Mouse (Mus musculus): Measurements from ENCODE around the gene Popdc3. TPM values are rescaled to one million over a fixed set of nuclear protein-coding genes. Genes with fewer than 3 reads are reported as not detected.

The Popdc3 gene
- polyA plus RNA-seq, 1 experiment from 2014 or later = 2.8 TPM

GRCm38 (mm10) chr10:45185457-45185856 lies 7.6 kb downstream of the Popdc3 start:
- no peaks in the 10 kb centered on the region for H3K9me3 ChIP-seq (ENCODE audit: control insufficient read depth, low read length)
- no peak overlapping the region for H3K9ac ChIP-seq (ENCODE audit: low read depth, low read length)
- no peaks in the 10 kb centered on the region for H3K27me3 ChIP-seq (replicated peaks; ENCODE audit: control insufficient read depth, insufficient read depth, low read length)
- 90% methylated on average over 2 of the region's 2 CpGs for WGBS
- no peaks in the 10 kb centered on the region for H3K36me3 ChIP-seq (ENCODE audit: control insufficient read depth, insufficient read depth, low read length)
- no peaks in the 10 kb centered on the region for H3K4me1 ChIP-seq (ENCODE audit: control insufficient read depth, insufficient read depth, low read depth, low read length)
- H3K27ac ChIP-seq (ENCODE audit: low read depth, low read length) = no peak overlapping the region
- H3K4me2 ChIP-seq (ENCODE audit: low read length) = no peak overlapping the region
- no peak for ATAC-seq
- no peak overlapping the region for H3K4me3 ChIP-seq (ENCODE audit: low read length)

- Histone ChIP-seq H3K36me3 (ENCODE audit: control insufficient read depth, insufficient read depth, low read length) (no peaks in the 10 kb centered on the region), H3K27ac (ENCODE audit: low read depth, low read length) (no peak overlapping the region), H3K4me3 (ENCODE audit: low read length) (no peak overlapping the region), H3K9ac (ENCODE audit: low read depth, low read length) (no peak overlapping the region), H3K4me2 (ENCODE audit: low read length) (no peak overlapping the region), H3K4me1 (ENCODE audit: control insufficient read depth, insufficient read depth, low read depth, low read length) (peaks cover 4% of the 10 kb centered on the region), H3K27me3 (replicated peaks; ENCODE audit: control insufficient read depth, insufficient read depth, low read length) (no peaks in the 10 kb centered on the region), H3K9me3 (ENCODE audit: control insufficient read depth, low read length) (no peaks in the 10 kb centered on the region)
- WGBS = 33% methylated on average over 14 of the region's 14 CpGs
- ATAC-seq = peak; percentile 67
Measured at GRCm38 (mm10) chr10:45193330-45194310, 15.7 kb downstream of the Popdc3 start.

- no peak overlapping the region for H3K9ac ChIP-seq (ENCODE audit: low read depth, low read length)
- no peak for ATAC-seq
- 78% methylated on average over 5 of the region's 5 CpGs for WGBS
- no peaks in the 10 kb centered on the region for H3K36me3 ChIP-seq (ENCODE audit: control insufficient read depth, insufficient read depth, low read length)
- H3K4me1 ChIP-seq (ENCODE audit: control insufficient read depth, insufficient read depth, low read depth, low read length) = peaks cover 4% of the 10 kb centered on the region
- no peaks in the 10 kb centered on the region for H3K27me3 ChIP-seq (replicated peaks; ENCODE audit: control insufficient read depth, insufficient read depth, low read length)
- H3K27ac ChIP-seq (ENCODE audit: low read depth, low read length) = no peak overlapping the region
- no peaks in the 10 kb centered on the region for H3K9me3 ChIP-seq (ENCODE audit: control insufficient read depth, low read length)
- H3K4me3 ChIP-seq (ENCODE audit: low read length) = no peak overlapping the region
- no peak overlapping the region for H3K4me2 ChIP-seq (ENCODE audit: low read length)
Measured at GRCm38 (mm10) chr10:45194531-45194930, 16.6 kb downstream of the Popdc3 start.

- Histone ChIP-seq H3K36me3 (ENCODE audit: control insufficient read depth, insufficient read depth, low read length) (no peaks in the 10 kb centered on the region), H3K4me3 (ENCODE audit: low read length) (no peak overlapping the region), H3K9me3 (ENCODE audit: control insufficient read depth, low read length) (no peaks in the 10 kb centered on the region), H3K9ac (ENCODE audit: low read depth, low read length) (no peak overlapping the region), H3K27me3 (replicated peaks; ENCODE audit: control insufficient read depth, insufficient read depth, low read length) (no peaks in the 10 kb centered on the region), H3K27ac (ENCODE audit: low read depth, low read length) (no peak overlapping the region), H3K4me1 (ENCODE audit: control insufficient read depth, insufficient read depth, low read depth, low read length) (no peaks in the 10 kb centered on the region), H3K4me2 (ENCODE audit: low read length) (no peak overlapping the region)
- WGBS = 62% methylated on average over 1 of the region's 1 CpGs
- no peak for ATAC-seq
Measured at GRCm38 (mm10) chr10:45204582-45204981, 26.7 kb downstream of the Popdc3 start.

- no peaks in the 10 kb centered on the region for H3K9me3 ChIP-seq (ENCODE audit: control insufficient read depth, low read length)
- no peaks in the 10 kb centered on the region for H3K36me3 ChIP-seq (ENCODE audit: control insufficient read depth, insufficient read depth, low read length)
- H3K27ac ChIP-seq (ENCODE audit: low read depth, low read length) = no peak overlapping the region
- H3K9ac ChIP-seq (ENCODE audit: low read depth, low read length) = no peak overlapping the region
- H3K4me3 ChIP-seq (ENCODE audit: low read length) = no peak overlapping the region
- H3K27me3 ChIP-seq (replicated peaks; ENCODE audit: control insufficient read depth, insufficient read depth, low read length) = no peaks in the 10 kb centered on the region
- no peak for ATAC-seq
- no peaks in the 10 kb centered on the region for H3K4me1 ChIP-seq (ENCODE audit: control insufficient read depth, insufficient read depth, low read depth, low read length)
- H3K4me2 ChIP-seq (ENCODE audit: low read length) = no peak overlapping the region
Measured at GRCm38 (mm10) chr10:45210201-45210600, 32.3 kb downstream of the Popdc3 start.

GRCm38 (mm10) chr10:45216676-45217075 lies 38.8 kb downstream of the Popdc3 start:
- H3K4me3 ChIP-seq (ENCODE audit: low read length) = no peak overlapping the region
- no peaks in the 10 kb centered on the region for H3K36me3 ChIP-seq (ENCODE audit: control insufficient read depth, insufficient read depth, low read length)
- H3K27me3 ChIP-seq (replicated peaks; ENCODE audit: control insufficient read depth, insufficient read depth, low read length) = no peaks in the 10 kb centered on the region
- no peak for ATAC-seq
- no peak overlapping the region for H3K9ac ChIP-seq (ENCODE audit: low read depth, low read length)
- no peaks in the 10 kb centered on the region for H3K9me3 ChIP-seq (ENCODE audit: control insufficient read depth, low read length)
- WGBS = 85% methylated on average over 7 of the region's 7 CpGs
- no peaks in the 10 kb centered on the region for H3K4me1 ChIP-seq (ENCODE audit: control insufficient read depth, insufficient read depth, low read depth, low read length)
- no peak overlapping the region for H3K4me2 ChIP-seq (ENCODE audit: low read length)
- no peak overlapping the region for H3K27ac ChIP-seq (ENCODE audit: low read depth, low read length)

GRCm38 (mm10) chr10:45229954-45230353 lies 52.1 kb downstream of the Popdc3 start:
- no peak overlapping the region for H3K4me3 ChIP-seq (ENCODE audit: low read length)
- no peak for ATAC-seq
- H3K36me3 ChIP-seq (ENCODE audit: control insufficient read depth, insufficient read depth, low read length) = no peaks in the 10 kb centered on the region
- H3K27ac ChIP-seq (ENCODE audit: low read depth, low read length) = no peak overlapping the region
- peaks cover 2% of the 10 kb centered on the region; the same call in 1 of the 2 replicates for H3K4me1 ChIP-seq (ENCODE audit: control insufficient read depth, insufficient read depth, low read depth, low read length)
- H3K9me3 ChIP-seq (ENCODE audit: control insufficient read depth, low read length) = no peaks in the 10 kb centered on the region
- H3K27me3 ChIP-seq (replicated peaks; ENCODE audit: control insufficient read depth, insufficient read depth, low read length) = no peaks in the 10 kb centered on the region
- no peak overlapping the region for H3K4me2 ChIP-seq (ENCODE audit: low read length)
- WGBS = 32% methylated on average over 4 of the region's 4 CpGs
- no peak overlapping the region for H3K9ac ChIP-seq (ENCODE audit: low read depth, low read length)

- Histone ChIP-seq H3K4me3 (ENCODE audit: low read length) (no peak overlapping the region), H3K4me1 (ENCODE audit: control insufficient read depth, insufficient read depth, low read depth, low read length) (peaks cover 2% of the 10 kb centered on the region; the same call in 1 of the 2 replicates), H3K9ac (ENCODE audit: low read depth, low read length) (no peak overlapping the region), H3K36me3 (ENCODE audit: control insufficient read depth, insufficient read depth, low read length) (no peaks in the 10 kb centered on the region), H3K27ac (ENCODE audit: low read depth, low read length) (no peak overlapping the region), H3K27me3 (replicated peaks; ENCODE audit: control insufficient read depth, insufficient read depth, low read length) (no peaks in the 10 kb centered on the region), H3K4me2 (ENCODE audit: low read length) (no peak overlapping the region), H3K9me3 (ENCODE audit: control insufficient read depth, low read length) (no peaks in the 10 kb centered on the region)
- 75% methylated on average over 6 of the region's 6 CpGs for WGBS
- no peak for ATAC-seq
Measured at GRCm38 (mm10) chr10:45233351-45233750, 55.5 kb downstream of the Popdc3 start.

GRCm38 (mm10) chr10:45236304-45236703 lies 58.4 kb downstream of the Popdc3 start:
- no peak for ATAC-seq
- H3K27me3 ChIP-seq (replicated peaks; ENCODE audit: control insufficient read depth, insufficient read depth, low read length) = no peaks in the 10 kb centered on the region

More at GRCm38 (mm10) chr10:45236304-45236703, 58.4 kb downstream of the Popdc3 start:
- Histone ChIP-seq H3K27ac (ENCODE audit: low read depth, low read length) (no peak overlapping the region), H3K9ac (ENCODE audit: low read depth, low read length) (no peak overlapping the region), H3K4me2 (ENCODE audit: low read length) (no peak overlapping the region), H3K36me3 (ENCODE audit: control insufficient read depth, insufficient read depth, low read length) (no peaks in the 10 kb centered on the region), H3K4me1 (ENCODE audit: control insufficient read depth, insufficient read depth, low read depth, low read length) (no peaks in the 10 kb centered on the region), H3K9me3 (ENCODE audit: control insufficient read depth, low read length) (no peaks in the 10 kb centered on the region), H3K4me3 (ENCODE audit: low read length) (no peak overlapping the region)
- WGBS = 43% methylated on average over 3 of the region's 3 CpGs

Data from hindbrain, embryonic 16.5 days (tissue).